Mouse (Mus musculus) CD4-positive helper T cell, adult 2 months (primary cell): ENCODE measurements around the gene Dpf2.
A peak's percentile ranks its signal among the peaks of the same experiment; 100 is the strongest.
"Not testable (repeated sequence)": the region's sequence is repeated elsewhere in the genome, so short reads cannot be mapped to it uniquely, and the experiment has no call there.

Source experiments
- DNase-seq: peaks from one replicate; pipeline ENCODE4 v3.0.0-alpha.2; 2012; ENCODE audit warnings: low read depth, missing footprints, low spot score

Gene Dpf2

DNA sequence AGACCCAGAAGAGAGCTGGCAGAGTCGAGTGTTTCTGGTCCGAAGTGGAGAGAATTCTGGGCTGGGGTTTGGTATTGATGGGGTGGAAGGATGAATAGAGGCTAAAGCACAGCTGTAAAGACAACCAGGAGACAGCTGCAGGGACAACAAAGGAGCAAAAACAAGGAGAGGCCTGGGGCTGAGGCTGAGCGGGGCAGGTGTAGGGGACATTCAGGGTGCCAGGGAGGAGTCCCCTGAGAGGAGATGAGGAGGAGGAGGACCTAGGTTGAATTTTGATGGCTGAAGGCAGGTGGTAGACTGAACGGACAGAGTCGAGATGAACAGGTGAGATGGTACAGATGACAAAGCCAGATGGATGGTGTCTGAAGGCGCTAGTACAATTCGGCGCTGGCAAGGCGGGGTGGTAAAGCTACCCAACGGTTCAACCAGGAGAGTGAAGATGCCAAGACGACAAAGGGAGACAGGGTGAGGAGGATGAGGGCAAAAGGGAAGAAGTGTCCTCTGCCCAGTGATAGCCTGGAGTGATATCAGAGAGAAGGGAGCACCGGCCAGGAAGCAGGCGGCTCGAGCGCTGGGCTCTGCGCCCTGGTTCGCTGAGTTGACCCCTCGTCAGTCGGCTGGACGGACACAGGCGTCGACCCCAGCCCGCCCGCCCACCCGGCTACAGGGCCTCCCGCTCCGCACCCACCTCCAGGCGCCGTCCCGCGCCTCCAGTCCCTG, 19.4 kb downstream of the Dpf2 start:
- DNase-seq = no peak

DNA sequence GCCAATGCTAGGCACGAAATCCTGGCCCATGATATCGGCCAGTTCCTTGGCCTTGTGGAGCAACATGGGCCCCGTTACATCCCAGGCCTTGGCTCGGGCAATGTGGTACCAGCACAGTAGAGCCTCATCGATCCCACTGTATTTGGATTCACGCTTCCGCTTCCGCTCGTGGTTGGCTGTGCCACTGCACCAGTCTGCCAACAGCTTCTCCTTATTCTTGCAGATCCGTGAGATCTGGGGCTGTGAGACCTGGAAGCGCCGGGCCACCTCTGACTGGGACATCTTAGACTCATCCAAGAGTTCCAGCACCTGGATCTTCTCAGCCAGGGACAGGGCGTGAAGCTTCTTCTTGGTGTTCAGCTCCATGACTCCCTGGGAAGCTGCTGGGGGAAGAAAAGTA, 20.1 kb downstream of the Dpf2 start:
- DNase-seq = no peak

DNA sequence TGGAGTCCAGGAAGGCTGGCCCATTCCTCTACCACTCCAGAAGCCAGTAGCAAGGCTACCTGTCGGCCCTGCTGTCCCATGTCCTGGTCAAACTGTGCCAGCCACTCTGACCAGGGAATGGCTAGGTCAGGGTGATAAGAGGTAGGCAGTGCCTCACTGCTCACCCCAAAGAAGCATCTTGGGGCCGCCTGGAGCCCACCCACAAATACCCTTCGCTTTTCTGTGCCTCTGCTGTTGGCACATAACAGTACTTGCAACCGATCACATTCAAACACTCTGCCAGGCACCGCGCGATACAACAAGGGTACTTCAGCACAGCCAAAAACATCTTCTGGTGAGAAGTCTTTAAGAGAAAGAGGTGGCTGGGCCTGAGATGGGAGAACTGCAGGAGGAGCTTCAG, 20.5 kb downstream of the Dpf2 start:
- no peak for DNase-seq

DNA sequence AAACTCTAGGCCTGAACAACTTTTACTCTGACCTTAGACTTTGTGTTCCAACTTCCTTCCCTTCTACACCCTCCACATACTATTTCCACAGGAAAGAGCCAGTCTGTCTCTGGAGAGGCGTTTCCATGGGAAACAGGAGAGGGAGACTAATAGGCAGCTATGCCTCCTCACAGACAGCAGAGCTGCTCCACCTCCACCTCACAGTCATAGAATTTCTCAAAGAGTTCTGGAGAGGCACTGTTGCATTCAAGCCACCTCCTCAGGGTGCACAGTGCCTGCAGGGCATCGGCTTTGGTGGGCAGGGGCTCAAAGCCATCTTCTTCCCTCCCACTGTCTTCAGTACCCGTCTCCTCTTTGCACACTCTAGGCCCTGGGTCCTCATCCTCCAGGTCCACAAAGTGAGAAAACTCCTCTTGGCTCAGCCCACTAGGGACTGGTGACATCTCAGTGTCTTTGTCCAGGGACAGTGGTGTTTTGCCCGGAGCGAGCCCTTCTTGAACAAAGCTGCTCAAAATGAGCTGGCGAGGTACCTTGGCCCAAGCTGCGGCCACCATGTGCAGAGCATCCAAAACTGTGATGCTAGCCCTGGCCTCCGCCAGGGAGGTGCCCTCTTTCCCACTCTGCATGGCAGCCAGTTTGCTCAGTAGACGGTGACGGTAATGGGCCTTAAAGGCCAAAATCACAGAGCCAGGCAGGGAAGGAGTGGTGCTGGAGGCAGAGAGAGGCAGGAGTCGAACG, 21.1 kb downstream of the Dpf2 start:
- no peak for DNase-seq

DNA sequence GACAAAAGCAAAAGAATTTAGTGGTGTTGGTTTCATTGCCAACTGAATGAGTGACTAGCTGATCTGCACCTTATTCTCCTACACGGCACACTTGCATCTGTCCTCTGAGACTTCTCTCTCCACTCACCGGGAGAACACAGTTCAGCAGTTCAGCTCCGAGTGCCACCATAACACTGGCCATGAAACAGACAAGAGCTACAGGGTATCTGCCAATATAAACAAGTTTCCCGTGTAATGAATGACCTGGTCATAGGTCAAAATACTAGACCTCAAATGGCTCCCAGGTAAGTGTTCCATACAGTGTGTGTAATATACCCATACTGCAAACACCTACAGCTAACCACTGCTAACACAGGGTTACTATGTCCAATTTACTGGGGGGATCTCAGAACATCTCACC, 23.6 kb downstream of the Dpf2 start:
- DNase-seq = no peak

DNA sequence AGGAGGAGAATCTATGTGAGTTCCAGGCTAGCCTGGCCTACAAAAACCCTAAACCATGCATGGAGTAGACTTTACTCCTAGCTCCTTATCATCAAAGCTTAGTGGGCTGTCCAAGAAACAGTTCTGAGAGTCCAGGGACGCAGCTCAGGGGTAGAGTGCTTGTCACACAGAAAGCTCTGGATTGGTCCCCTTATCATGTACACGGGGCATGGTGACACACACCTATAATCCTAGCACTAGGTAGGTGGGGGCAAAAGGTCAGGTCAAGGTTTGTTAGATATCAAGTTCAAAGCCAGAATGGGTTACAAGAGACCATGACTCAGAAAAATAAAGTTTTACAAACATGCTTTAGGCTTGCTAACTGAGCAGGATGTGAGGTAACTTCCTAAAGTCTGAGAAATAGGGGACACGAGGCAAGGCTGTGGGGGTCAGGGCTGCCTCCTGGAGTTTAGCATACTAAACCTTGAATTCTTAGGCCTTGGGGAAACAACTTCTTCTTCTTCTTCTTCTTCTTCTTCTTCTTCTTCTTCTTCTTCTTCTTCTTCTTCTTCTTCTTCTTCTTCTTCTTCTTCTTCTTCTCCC, 25.5 kb downstream of the Dpf2 start:
- no peak for DNase-seq

DNA sequence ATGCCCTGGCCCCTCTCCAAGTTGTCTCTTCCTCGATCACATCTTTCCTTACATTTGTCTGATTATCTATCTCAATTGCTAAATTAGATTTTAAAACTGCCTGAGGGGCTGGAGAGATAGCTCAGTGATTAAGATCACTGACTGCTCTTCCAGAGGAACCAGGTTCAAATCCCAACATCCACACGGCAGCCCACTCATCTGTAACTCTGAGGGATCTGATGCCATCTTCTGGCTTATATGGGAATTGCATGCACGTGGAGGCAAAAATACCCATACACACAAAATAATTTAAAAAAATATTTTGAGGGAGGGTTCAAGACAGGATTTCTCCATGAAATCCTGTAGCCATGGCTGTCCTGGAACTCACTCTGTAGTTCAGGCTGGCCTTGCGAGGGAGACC, 27.0 kb downstream of the Dpf2 start:
- DNase-seq = no peak

DNA sequence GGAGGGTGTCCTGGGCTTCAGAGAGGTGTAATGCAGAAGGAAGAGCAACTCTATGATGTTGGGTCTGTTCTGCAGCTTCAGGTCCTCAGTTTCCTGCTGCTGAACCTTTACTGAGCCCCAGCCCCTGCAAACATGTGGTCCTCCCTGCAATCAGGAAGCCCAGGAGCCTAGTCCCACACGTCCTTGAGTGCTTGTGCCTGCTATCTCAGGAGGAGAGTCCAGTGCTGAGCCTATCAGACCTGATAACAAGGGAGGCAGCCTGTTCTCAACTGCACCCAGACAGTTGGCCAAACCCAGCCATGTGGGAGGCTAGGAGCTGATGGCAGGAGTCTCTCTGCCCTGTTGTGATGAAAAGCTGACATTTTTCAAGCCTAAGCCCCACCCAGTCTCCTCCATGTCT, 28.9 kb downstream of the Dpf2 start:
- no peak for DNase-seq

DNA sequence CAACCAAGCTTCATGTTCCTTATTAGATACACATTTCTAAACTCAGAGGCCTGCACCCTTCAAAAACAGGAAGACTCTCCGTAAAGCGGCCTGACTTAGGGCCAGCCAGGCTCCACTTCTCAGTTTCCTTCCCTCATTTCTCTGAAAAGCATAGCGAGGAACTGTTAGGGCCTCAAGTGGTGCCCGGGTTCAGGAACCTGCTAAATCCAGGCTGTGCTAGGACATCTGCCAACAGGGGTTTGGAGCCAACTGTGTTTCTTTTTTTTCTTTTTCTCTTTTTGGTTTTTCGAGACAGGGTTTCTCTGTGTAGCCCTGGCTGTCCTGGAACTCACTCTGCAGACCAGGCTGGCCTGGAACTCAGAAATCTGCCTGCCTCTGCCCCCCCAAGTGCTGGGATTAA, 30.7 kb downstream of the Dpf2 start:
- DNase-seq = not testable (repeated sequence)

DNA sequence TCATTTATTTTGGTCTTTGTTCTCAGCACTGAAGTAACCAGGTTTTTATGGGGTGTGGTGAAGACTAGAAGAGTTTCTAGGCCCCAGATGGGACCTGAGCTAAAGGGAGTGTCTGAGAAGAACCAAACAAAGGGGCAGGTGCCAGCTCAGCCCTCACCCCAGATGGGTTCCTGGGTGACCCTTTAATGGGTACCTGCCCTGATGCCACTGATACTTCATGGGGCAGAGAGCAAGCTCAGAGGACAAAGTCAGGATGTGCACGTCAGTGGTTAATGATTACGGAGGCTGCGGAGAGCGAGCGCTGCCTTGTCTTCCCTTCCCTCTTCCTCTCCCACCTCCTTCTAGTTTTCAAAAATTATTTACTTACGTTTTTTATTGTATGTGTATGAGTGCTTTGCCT, 31.7 kb downstream of the Dpf2 start:
- no peak for DNase-seq

DNA sequence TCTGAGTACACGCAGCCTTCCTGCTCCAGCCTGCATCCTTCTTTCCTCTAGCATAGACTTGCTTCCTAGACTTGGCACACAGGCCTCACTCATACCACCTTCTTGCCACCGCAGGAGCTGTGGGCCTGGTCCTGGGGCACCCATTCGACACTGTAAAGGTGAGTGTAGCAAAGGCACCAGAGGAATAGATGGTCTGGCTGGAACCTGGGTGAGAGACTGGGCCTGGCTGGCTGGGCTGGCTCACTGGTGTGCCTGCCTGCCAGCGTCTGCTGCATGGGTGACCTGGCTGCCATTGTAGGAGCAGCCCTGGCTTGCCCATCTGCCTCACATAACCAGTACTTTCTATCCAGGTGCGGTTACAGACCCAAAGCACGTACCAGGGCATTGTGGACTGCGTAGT, 33.1 kb downstream of the Dpf2 start:
- DNase-seq = no peak

DNA sequence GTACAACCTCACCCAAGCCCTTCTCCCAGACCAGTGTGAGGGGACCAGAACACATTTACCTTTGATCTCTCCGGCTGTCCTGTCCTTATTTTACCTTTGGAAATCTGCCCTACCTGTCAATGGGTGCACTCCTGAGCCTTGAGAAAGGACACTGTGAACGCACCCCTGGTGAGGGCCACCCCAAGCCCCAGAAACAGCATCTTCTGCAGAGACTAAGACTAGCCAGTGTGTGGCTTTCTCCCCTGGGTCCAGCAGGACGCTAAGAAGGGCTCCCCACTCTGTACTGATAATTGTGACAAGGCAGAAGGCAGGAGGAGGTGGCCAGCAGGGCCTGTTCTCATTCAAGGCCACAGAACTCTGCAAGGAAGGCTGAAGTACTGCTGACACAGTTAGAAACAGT, 33.9 kb downstream of the Dpf2 start:
- no peak for DNase-seq

DNA sequence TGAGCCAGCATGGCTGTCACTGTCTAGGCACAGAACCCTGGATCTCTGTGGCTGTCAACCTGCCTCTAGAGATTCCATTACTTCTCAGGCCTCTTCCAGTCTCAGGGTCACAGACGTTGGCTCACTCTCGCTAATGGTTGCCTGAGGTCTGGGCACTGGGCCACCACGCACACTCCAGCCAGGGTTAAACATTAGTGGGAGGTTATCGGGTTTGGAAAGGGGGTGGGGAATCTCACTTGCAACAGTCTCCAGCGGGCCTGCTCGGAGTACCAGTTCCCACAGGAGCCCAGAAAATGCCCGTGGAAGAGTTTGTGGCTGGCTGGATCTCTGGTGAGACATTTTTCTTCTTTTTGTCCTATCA, 34.5 kb downstream of the Dpf2 start:
- no peak for DNase-seq

DNA sequence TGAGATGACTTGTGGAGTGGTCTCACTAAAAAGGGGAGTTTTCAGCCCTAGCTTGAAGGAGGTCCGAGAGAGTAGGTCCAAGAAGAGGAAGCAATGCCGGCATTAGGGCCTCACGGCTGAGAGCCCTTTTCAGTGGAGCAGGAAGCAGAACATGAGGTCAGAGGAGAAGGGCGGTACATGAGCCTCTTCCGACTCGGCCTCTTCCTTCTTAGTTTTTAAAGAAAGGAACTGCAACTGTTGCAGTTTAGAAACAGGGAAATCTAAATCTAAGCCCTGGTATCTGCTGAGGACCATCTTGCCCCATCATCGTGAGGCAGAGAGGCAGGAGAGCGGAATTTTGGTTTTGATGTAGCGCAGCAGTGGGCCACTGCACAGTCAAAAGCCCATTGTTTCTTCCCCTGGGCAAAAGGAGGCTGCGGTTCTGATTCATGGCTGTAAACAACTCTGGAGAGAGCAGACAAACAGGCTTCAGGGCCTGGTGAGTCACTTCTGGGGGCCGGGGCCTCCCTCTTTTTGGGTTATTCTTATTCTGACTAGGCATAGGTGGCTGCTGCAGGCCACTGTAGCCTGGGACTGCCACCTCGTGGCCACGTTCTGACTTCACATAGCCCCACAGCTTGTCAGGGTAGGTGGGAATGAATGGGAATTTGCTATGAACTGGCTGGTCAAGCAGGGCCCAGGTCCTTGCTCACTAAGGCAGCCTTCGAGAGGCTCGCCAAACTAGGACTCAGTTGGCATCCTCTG, 35.0 kb downstream of the Dpf2 start, which contains the start of gene Slc25a45:
Slc25a45 (plus strand) TSS at position 191 of the 744 bp plus-strand sequence.
- DNase-seq = peak; percentile 88

DNA sequence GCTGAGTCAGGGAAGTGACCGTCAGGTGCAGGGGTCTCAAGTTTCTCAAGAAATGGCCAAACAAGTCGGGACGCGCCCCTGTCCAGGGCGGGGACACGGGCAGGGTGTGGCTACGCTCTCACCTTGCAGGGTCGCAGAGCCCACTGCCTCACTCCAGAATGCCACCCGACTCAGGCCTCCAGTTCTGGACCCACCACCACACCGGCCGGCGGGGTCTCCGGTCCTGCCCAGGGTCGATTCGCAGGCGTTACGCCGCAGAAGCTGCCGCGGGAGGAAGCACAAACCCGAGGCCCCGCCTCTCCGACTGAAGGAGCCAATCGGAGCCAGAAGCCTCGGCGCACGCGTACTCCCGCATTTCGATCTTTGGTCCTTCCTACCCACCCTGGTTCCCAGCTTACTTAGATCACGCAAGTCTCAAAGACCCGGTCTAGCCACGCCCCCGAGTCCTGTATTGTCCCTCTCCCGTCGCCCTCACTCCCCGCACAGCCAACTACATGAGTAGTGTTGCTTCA, 37.8 kb downstream of the Dpf2 start, which contains the start of gene Frmd8:
Frmd8 (minus strand) TSS at position 306 of the 512 bp plus-strand sequence.
- DNase-seq = peak; percentile 95

DNA sequence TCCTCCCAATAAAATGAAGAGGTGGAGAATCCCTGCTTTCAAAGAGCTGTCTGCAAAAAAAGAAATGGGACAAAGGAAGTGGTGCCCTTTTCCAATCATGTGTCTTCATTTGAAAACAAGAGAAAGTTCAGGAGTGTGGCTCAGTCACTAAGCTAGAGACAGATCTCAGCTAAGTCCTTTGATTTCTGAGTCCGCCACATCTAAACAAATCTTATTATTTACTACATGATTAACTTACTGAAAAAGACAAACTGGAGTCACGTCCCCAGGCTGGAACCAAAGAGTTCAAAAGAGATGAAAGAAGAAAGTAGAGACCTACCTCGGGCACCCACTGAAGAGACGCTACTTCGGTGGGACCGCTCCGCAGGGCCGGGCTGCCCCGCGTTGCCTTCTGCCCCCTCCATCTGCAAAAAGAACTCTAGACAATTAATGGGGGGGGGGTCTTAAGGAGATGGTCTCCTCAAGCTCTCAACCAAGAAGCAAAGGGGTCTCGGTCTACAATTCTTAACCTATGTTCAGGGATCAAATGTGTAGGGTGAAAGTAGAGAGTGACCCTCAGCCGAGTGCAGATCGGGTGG, 38.3 kb downstream of the Dpf2 start:
- DNase-seq = peak; percentile 28

DNA sequence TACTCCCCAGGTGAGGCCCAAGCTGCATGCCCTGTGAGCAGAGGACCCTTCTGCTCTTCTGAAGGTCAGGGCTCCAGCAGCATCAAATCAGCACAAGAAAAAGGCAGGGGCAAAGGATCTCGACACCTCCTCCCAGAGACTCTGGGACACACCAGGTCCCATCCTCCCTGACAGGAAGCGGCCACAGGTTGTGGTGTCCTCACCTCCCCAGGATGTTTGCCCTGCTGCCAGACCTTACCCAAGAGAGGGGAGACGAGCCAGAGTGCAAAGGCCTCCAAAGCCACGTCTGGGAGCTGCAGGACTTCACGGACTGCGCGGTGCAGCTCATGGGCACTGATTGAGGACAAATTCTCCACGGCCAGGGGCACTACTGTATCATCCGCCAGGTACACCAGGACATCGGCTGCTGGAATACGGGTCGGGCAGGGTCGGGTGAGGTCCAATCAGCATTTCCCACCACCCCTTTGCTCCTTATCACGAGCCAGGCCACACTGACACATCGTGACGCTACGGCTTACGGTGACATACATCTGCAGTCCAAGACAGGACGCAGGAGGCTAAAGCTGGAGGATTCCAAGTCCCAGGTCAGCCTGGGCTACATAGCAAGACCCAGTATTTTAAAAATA, 39.8 kb downstream of the Dpf2 start:
- DNase-seq = peak; percentile 54

DNA sequence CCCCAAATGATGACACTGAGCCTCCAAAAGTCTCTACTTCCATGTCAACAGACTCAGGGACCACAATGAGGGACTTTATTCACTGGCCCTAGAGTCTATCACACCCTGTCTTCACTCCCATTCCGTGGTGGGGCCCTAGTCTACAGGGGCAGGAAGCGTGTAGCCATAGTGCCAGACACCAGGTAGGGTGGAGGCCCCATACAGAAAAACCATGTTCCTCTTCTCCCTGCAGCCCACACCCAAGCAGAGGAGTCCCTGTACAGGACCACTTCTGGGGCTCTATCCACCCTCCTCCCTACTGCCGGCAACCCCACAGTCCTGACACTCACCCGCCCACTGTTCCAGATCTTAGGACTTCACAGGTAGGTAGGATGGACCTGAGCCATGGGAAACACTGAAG, 40.3 kb downstream of the Dpf2 start:
- DNase-seq = peak; percentile 44

DNA sequence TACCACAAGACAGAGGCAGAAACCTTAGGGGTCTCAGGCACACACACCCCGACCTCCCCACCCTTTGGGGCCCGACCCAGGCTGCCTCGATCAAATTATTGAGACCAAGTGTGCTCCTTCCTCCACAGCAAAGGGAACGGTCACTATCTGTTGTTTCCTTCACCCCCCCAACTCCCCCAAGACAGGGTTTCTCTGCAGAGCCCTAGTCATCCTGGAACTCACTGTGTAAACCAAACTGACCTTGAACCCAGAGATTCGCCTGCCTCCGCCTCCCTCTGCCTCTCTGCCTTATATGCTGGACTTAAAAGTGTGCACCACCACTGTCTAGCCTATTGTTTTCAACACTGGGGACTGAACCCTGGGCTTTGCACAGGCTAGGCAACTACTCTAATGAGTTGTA, 41.1 kb downstream of the Dpf2 start:
- no peak for DNase-seq

DNA sequence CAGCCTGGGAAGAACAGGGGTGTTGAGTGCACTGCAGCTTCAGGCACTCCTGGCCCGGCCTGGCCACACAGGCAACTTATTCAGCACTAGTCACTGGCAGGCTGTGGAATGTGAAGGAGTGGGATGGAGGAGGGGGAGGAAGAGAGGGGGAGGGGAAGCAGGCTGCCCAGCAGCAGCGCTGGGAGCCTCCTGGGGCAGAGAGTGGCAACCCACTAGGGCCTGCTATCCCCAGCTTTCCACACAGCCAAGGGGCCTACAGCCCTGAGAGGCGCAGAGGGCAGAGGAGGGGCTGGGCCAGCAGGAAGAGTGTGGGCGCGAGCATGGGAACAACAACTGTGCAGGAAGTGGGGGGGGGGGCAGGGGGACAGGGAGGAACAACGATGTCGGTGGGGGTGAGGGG, 41.5 kb downstream of the Dpf2 start:
- DNase-seq = peak; percentile 62

DNA sequence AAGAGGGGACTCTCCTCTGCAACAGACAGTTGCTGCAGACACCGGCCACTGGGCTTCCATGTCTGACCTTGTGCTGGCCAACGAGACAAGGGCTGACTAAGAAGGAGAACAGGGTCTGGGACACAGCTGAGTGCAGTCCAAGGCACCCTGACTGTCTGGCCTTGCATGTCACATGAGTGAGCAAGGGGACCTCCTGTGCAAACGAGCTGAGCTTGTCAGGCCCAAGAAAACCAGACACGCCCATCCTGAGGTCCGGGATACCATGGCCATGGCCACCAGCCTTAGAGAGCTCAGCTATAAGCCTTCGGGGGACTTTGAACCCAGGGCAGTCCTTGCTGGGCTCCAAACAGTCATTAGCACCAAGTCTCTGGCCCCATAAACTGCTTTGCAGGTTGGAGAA, 44.7 kb downstream of the Dpf2 start:
- no peak for DNase-seq
